Mouse (Mus musculus) frontal cortex, adult (tissue): ENCODE data around the gene Arhgef9.

Source experiments
- ATAC-seq: cut with Nextera tagmentation; 2 replicates; pipeline ENCODE4 v1.9.2; 2017; ENCODE audit warnings: mild to moderate bottlenecking, moderate library complexity, mixed read lengths; ENCODE audit not compliant: low TSS enrichment

Arhgef9 gene

DNA sequence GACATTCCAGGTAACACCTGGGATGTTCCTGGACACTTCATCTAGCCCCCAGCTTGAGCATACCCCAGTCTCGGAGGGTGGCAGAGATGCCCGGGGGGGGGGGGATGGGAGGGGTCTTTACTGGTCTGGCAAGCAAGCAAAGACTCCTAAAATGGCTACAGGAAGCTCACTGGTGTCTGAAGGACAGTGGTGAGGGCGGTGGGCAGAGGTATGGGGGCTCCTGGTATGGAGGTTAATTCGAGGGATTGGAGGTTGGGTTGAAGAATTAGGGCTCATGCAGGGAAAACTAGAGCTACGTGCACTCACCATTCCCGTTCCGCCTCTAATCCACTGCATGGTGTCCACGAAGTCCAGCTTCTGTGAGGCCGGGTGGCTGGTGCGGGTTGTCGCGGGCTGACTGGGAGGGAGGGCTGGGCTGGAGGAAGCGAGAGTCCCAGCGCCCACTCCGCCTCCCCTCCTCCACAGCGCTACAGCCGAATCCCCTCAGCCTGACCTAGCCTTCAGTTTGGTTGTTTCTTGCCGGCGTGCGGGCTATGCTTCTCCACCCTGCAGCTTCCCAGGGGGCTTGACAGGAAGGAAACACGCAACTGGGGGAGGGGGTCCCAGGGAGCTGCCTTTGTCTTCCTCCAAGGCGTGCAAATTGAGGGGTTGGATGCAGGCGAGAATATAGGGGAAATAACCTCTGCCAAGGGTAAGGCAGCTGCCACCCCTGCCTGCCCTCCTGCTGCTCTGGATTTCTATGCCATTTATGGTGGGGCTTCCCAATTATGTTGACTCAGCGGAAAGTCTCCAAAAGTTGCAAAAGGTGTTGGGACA is at the start of gene Arhgef9:
Arhgef9 (minus strand) TSS at position 753 of the 816 bp plus-strand sequence.
- peak; percentile 76 for ATAC-seq

DNA sequence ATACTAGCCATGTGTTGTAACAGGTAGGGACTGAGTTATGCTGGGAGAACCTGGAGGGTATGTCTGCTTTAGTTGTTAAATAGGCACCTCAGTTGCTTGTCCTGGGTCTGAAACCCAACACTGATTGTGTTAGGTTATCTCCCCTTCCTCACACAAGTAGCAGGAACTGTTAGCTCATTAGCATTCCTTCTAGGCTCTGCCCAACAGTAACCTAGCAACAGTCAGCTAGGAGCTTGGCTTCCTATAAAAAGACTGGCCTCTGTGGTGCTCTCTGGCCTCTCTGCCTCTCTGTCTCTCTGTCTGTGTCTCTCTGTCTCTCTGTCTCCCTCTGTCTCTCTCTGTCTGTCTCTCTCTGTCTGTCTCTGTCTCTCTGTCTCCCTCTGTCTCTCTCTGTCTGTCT is 42.2 kb upstream of the Arhgef9 start:
- no peak for ATAC-seq

DNA sequence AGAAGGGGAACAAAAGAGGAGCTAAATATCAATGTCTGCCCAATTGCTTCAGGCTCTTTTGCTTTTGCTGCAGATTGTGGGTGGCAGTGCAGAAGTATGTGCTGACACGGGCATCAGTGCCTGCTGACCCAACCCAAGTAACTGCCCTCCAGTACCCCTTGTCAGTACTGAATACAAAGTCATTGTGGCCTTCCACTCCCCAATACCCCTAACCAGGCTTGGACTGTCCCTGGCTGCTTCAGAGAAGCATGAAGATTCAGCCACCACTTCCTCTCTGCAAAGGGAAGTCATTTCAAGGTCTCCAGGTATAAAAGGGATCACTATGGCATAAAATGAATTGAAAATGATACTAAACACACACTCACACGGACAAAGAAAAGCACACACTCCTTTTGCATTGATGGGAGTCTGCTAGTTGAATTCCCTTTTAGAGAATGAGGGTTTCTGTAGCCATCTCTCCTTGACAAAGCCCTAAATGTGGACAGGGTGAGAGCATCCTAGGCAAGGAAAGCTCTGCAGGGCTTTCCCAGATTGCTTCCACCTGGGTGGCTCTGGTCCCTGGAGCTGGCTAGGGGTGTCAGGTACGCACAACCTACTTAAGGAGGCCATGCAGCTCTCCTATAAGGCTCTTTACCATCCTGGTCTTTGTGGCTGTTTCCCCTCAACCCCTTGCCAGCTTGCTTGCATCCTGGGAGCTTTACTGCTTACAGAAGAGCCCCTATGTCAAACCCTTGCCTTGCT is 1.1 kb downstream of the Arhgef9 start:
- peak; percentile 61 for ATAC-seq

DNA sequence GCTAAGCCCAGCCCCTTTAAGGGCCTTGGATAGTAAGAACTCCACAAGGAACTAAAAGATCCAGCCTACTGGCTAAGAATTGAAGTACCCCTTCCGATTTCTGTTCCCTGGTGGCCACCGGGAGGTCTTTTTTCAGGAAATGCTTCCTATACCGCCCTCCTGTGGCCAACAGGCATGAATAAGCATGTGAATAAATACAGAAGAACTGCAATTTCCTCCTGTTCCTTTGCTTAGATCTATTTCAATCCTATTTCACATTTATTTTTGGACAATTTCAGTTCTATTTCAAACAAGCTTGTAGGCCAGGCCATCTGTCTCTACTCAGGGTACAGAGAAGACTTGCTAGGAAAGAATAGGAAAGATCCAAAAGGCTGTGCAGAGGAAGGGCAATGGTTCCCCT is 20.7 kb downstream of the Arhgef9 start:
- ATAC-seq, result peak; percentile 79

DNA sequence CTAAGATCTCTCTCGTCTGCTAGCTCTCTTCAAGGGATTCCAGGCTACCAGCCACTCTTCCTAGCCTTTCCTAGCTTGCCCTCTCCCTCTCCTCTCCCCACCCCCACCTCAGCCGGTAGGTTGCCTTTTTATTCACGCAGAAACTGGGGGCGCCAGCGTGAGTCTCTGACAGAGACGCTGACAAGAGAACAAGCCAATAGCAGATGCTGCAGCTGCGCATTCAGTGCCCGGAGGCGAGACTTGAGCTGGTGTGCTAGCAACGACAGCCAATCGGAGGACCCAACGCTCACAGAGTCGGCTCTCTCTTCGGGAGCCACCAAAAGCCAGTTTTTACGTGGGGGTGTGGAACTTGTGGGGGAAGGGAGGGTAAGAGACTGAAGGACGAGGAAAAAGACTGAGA is 30.3 kb downstream of the Arhgef9 start:
- ATAC-seq, result peak; percentile 98

DNA sequence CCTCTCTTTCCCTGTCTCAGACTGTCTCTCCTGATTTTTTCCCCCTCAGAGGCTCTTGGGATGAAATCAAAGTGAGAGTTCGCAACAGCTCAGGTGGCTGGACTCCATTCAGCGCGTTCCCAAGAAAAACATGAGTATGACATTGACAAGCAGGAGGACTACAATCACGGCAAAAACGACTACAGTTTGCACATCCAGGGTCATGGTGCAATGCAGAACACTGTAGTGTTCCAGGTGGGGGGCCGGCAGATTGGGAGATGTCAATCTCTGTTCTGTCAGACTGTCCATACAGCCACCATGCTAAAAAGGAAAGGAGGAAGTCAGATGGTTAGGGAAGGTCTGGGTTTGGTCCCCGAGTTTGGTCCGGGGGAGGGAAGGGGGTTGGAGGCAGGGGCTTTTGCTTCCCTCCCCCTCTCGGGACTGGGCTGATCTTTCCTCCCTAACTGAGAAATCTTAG is 31.0 kb downstream of the Arhgef9 start:
- peak; percentile 14; the same call in 1 of the 2 replicates for ATAC-seq

DNA sequence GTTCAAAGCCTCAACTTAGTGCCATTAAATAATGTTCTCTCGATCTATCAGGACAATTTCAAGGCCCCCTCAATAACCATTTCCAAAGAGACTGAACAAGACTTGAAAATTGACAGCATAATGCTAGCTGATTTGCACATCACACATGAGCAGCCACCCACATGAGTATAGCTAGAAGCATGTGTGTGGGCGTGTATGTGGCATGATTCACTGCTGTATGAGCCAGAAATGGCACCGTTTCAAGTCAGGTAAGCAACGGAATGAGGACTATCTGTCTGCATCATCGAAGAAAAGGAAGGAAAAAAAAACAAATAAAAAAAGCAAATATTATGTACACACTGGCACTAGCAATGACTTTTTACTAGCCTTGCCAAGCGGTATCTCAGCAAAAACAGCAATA is 32.5 kb downstream of the Arhgef9 start:
- ATAC-seq, result peak; percentile 42

DNA sequence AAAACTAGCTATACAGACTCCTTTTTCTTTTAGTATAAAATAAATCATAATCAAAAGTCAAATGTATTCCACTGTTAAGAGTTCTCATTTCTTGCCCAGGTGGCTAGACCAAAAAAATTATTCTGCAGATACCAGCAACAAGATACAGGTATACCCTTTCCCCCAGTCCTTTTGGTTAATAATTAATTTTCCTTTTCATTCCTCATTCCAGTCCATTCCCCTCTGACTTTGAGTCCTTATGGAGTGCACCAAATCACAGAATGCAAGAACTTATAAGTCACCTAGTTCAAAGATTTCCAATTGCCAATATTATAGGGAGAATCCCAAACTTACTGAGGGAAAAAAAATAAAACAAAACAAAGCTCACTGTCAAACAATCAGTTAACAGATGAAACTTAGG is 33.2 kb downstream of the Arhgef9 start:
- ATAC-seq, result no peak

DNA sequence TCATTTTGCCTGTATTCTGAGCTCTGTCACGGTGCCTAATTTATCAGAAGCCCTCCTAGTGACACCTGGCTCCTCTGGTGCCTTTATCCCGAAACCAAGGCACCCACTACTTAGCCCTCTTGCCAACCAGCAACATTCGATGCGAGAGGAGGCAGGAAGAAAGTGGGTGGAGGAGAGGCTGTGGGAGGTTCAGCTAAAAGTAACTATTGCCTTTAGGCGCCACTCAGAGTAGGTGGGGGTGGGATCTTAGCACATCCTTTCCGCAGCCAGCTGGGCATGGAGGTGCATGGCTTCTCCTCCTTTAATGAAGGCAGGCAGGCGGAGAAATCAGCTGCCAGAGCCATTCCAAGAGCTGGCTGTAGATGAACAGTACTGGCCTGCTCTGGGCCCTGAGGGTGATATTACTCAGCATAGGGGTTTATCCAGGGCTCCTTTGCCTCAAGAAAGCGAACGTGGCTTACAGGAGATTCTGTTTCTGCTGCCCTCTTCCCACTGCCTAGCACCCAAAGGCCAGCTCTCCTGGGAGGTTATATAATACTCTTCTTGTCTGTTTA is 39.7 kb downstream of the Arhgef9 start:
- ATAC-seq, result peak; percentile 91

DNA sequence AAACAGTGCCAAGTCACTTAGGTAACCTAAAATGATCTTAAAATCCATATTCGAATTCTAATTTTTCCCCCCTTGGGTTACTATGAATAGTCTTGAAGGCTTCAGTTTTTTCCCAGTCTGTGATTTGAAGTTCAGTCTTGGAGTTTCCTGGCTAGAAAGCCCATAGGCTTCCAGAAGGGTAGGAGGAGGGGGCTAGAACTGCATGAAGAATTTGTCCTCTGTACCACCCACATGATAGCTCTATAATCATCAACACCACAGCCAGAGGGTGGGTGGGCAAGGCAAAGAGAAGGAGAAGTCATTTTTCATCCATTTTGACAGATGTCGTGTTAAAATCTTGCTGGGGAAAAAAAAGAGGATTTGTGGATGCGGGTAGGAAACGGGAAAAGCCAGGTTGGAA is 58.0 kb downstream of the Arhgef9 start:
- ATAC-seq, result peak; percentile 65

DNA sequence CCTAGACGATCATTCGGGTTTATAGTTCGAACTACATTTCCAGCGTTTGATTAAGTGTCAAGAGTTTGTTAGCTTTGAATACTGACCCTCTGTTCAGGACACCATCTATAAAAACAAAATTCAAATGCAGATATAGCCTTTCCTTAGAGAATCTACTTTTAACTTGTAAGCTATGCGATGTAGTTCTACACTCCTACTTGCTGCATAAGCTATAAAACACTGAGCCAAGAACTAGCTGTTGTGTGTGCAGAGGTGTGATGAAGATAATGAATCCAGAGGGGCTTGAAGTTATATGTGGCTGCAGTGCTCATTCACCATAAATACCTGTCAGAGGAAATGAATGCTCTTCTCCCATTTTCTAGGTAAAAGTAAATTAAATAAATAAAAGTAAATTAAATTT is 63.2 kb downstream of the Arhgef9 start:
- ATAC-seq, result peak; percentile 64; the same call in 1 of the 2 replicates

DNA sequence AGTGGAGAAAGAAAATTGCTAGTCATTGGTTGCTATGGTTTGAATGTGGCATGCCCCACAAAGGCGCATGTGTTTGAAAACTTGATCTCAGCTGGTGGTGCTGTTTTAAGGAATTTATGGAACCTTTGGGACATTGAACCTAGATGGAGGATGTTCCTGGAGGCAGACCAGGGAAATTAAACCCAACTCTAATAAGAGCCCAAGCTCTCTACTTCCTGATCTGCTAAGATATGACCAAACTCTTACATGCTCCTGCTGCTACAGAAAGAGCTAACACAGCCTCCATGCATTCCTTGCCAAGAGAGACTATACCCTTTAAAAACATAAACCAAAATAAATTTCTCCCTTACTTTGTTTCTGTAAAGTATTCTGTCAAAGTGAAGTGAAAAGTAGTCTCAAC is 63.7 kb downstream of the Arhgef9 start:
- ATAC-seq, result no peak

DNA sequence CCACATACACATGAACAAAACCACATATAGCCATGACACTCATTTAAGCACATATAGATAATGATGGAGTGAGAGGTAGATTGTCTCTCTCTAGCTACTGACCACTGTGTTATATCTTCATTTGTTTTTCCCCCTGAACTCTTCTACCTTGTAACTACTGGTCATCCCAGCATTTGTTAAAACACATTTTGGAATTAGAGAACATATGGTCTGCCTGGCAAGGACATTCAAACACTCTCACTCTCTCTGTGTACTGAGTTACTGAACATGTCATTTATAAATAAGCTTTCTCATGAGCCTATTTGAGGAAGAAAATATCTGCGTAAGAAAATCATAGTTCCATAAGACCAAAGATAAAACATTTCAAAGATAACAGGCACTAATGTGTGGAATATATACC is 64.9 kb downstream of the Arhgef9 start:
- no peak for ATAC-seq

DNA sequence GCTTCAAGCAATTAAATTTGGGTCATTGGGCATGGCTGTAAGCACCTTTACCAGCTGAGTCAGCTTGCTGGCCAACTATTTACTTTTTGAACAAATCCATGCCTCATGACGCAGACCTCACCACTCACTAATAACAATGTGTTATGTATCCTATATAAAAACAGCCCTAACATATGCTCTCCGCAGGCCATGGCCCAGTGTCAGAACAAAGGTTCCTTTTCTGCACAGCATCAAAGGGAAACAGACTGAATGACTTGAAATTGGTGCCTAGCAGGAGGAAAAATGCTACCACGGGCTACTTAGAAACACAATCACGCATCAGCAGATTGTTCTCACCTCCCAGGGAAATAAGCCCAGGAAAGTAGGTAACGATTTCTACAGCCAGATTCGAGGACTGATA is 73.2 kb downstream of the Arhgef9 start:
- no peak for ATAC-seq

DNA sequence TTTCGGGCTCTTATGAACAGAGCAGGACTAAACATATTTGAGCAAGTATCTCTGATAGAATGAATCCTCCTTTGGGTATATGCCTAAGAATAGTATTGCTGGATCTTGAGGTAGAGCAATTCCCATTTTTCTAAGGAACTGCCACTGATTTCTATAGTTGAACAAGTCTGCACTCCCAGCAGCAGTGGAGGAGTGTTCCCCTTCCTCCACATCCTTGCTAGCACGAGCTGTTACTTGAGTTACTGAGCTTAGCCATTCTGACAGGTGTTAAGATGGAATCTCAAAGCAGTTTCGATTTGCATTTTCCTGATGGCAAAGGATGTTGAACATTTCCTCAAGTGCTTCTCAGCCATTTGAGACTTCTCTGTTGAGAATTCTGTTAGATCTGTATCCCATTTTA is 92.3 kb downstream of the Arhgef9 start:
- ATAC-seq, result peak; percentile 87

DNA sequence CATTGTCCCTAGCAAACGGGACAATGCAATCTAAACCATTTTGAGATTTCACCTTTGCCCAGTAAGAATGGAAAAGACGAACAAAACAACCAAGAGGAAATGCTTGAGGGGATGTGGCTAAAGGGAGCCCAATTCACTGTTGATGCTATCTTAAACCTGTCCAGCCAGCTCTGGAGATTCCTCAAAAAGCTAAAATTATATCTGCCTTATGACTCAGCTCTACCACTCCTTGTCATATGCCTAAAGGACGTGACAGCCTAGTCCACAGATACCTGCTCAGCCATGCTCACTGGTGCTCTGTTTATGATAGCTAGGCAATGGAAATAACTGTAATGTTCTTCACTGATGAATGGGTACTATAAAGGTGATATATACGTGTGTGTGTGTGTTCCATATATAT is 109.0 kb downstream of the Arhgef9 start:
- ATAC-seq, result peak; percentile 81

DNA sequence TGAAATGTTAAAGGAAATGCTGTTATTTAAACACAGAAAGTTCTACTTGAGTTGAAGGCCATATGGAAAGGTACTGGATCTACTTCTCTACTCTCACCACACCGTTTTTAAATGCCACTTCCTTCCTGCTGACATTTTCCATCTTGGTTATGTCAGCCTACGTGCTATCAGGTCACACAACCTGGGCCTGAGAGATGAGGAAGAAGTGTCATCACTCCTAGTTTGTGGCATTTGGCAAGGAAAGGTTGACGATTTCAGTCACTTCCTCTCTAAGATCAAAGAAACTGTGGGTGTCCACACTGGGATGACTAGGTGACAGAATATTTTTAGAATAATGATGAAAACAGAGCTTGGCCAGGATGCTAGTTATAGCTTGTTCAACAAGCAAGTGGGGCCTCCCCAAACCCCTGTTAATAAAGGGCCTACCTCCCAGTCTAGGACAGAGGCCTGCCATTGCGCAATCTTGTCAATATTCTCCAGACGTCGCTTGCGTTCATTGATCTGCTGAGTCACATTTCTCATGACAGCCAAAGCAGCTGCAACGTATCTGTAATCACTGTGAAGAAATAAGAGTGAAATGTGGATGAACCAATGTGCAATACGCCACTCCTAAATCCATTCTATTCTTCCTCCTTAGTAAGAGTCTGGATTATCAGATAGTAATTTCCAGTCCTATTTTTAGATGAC is 119.5 kb downstream of the Arhgef9 start:
- no peak for ATAC-seq

DNA sequence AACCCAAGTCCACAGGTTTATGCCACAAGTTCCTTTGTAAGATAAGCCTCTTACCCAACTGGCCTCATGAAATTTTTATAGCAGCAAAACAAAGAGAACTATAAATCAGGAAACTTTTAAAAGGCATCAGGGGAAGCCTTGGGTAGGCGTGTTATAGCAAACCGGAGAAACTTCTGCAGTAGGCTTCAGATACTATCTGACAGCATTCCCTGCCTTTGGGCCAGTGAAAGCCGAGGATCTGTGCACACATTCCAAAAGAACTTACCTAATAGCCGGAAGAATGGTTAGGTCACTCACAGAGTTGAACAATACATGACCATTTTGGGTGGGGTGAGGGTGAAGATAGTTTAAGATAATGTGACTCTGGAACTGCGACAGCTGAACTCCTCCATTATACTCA is 168.7 kb downstream of the Arhgef9 start:
- ATAC-seq, result no peak

DNA sequence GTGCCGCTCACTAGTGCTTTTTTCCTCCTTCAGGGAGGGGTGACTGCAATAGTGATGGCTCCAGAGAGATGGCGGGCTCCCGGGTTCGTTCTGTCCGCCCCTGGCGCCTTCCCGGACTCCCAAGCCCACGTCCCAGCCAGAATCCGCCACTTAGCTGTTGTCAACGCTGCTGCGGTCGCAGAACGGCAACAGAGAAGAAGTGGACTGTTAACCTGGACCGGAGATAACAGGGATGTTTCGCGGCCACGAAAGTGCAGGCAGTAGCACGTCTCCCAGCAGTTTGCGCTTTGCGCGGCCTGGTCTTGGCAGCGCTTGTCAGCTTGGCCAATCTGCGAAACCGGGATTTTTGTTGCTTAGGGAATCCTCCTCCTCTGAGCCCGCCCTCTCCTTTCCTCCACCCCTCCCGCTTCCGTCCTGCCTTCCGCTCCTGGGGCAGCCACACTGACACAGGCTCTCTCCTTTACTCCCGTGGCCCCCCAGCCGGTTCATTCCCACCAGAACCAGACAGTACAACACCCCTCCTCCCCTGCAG is 170.2 kb downstream of the Arhgef9 start, which contains the start of gene Spin4:
Spin4 (minus strand) TSS at position 322 of the 532 bp plus-strand sequence.
- ATAC-seq, result peak; percentile 99

DNA sequence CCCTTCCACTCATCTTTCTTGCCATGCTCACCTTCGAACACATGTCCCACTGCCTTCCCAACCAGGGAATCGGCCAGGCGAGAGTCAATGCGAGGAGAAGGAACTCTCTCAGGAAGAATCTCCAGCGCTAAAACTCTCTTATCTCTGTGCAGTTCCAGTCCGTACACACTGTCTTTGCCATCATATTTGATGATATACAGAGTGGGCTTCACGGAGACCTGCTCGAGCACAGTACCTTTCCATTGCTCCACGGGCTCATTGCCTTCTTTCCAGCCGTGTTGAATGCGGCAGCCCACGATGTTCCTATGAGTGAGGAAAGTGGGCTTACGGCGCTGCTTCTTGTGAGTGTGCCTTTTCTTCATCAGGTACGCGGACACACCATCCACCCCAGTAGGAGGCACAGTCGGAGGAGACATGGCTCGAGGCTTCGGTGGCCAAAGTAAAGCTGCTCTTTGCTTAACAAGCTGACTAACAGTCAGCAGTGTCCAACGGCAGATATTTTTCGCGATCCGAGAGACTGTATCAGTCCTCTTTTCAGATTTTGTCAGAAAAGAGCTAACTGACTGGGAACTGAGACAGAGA is 170.8 kb downstream of the Arhgef9 start:
- ATAC-seq, result peak; percentile 72

DNA sequence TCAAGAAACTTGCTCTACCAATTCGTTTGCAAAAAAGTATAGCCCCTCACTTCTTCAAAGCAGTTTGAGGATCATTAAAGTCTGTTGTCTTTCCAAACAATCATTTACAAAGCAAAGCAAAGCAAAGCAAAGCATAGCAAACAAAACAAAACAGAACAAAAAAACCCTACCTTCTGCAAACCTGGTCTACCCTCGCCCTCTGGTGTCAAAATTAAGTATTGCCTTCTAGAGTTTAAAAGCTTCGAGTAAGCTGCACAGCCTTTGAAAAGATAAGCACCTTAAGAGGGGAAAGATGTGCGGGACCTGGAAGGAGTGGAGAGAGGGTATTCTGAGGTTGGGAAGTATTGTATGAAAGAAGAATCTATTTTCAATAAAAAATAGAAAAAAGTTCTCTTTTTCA is 184.6 kb downstream of the Arhgef9 start:
- ATAC-seq, result peak; percentile 74
